Mouse (Mus musculus): ENCODE measurements at regions not wholly inside any gene's neighbourhood (a gene's known extent, or its start where the extent isn't known, plus 50 kb on each side); places are given as distances from the start of the nearest gene placed in this dataset.
A peak's percentile ranks its signal among the peaks of the same experiment; 100 is the strongest.

GRCm38 (mm10) chr2:148320896-148321295 lies 74.2 kb upstream of the Sstr4 start:
- no peak overlapping the region for H3K4me3 ChIP-seq (ENCODE audit: low read length)
- no peak for ATAC-seq (ENCODE audit: low FRiP score, low TSS enrichment)
- no peak overlapping the region for H3K27ac ChIP-seq (ENCODE audit: low read length)
- H3K4me2 ChIP-seq (replicated peaks; ENCODE audit: low read depth, low read length) = no peak overlapping the region
- H3K9me3 ChIP-seq (ENCODE audit: low read length) = no peaks in the 10 kb centered on the region
- H3K36me3 ChIP-seq (ENCODE audit: insufficient read depth, low read length) = no peaks in the 10 kb centered on the region
- H3K9ac ChIP-seq (replicated peaks; ENCODE audit: low read length) = no peak overlapping the region
- WGBS = 83% methylated on average over 1 of the region's 1 CpGs
- no peaks in the 10 kb centered on the region for H3K27me3 ChIP-seq (ENCODE audit: insufficient read depth, low read length)
- H3K4me1 ChIP-seq (ENCODE audit: insufficient read depth, low read length) = no peaks in the 10 kb centered on the region

- Histone ChIP-seq H3K27ac (ENCODE audit: low read length) (no peak overlapping the region), H3K9me3 (ENCODE audit: low read length) (no peaks in the 10 kb centered on the region), H3K9ac (replicated peaks; ENCODE audit: low read length) (no peak overlapping the region), H3K4me2 (replicated peaks; ENCODE audit: low read depth, low read length) (no peak overlapping the region), H3K4me1 (ENCODE audit: insufficient read depth, low read length) (no peaks in the 10 kb centered on the region), H3K4me3 (ENCODE audit: low read length) (no peak overlapping the region), H3K36me3 (ENCODE audit: insufficient read depth, low read length) (no peaks in the 10 kb centered on the region), H3K27me3 (ENCODE audit: insufficient read depth, low read length) (no peaks in the 10 kb centered on the region)
- 89% methylated on average over 3 of the region's 3 CpGs for WGBS
- no peak for ATAC-seq (ENCODE audit: low FRiP score, low TSS enrichment)
These were observed 69.8 kb upstream of the Sstr4 start for GRCm38 (mm10) chr2:148325362-148325761.

GRCm38 (mm10) chr2:148325854-148326387 lies 69.2 kb upstream of the Sstr4 start:
- 68% methylated on average over 4 of the region's 4 CpGs for WGBS
- H3K27ac ChIP-seq (ENCODE audit: low read length) = no peak overlapping the region
- H3K4me3 ChIP-seq (ENCODE audit: low read length) = no peak overlapping the region
- no peak overlapping the region for H3K4me2 ChIP-seq (replicated peaks; ENCODE audit: low read depth, low read length)
- H3K4me1 ChIP-seq (ENCODE audit: insufficient read depth, low read length) = no peaks in the 10 kb centered on the region
- H3K36me3 ChIP-seq (ENCODE audit: insufficient read depth, low read length) = no peaks in the 10 kb centered on the region
- no peaks in the 10 kb centered on the region for H3K27me3 ChIP-seq (ENCODE audit: insufficient read depth, low read length)
- H3K9ac ChIP-seq (replicated peaks; ENCODE audit: low read length) = no peak overlapping the region
- no peaks in the 10 kb centered on the region for H3K9me3 ChIP-seq (ENCODE audit: low read length)
- no peak for ATAC-seq (ENCODE audit: low FRiP score, low TSS enrichment)

- Histone ChIP-seq H3K27ac (ENCODE audit: low read length) (no peak overlapping the region), H3K4me3 (ENCODE audit: low read length) (no peak overlapping the region), H3K36me3 (ENCODE audit: insufficient read depth, low read length) (no peaks in the 10 kb centered on the region), H3K4me2 (replicated peaks; ENCODE audit: low read depth, low read length) (no peak overlapping the region), H3K9ac (replicated peaks; ENCODE audit: low read length) (no peak overlapping the region), H3K27me3 (ENCODE audit: insufficient read depth, low read length) (no peaks in the 10 kb centered on the region), H3K4me1 (ENCODE audit: insufficient read depth, low read length) (no peaks in the 10 kb centered on the region), H3K9me3 (ENCODE audit: low read length) (no peaks in the 10 kb centered on the region)
- WGBS = 48% methylated on average over 2 of the region's 2 CpGs
- no peak for ATAC-seq (ENCODE audit: low FRiP score, low TSS enrichment)
These were observed 68.7 kb upstream of the Sstr4 start for GRCm38 (mm10) chr2:148326414-148326813.

GRCm38 (mm10) chr2:148327552-148327951 lies 67.6 kb upstream of the Sstr4 start:
- Histone ChIP-seq H3K4me2 (replicated peaks; ENCODE audit: low read depth, low read length) (no peak overlapping the region), H3K4me1 (ENCODE audit: insufficient read depth, low read length) (no peaks in the 10 kb centered on the region), H3K4me3 (ENCODE audit: low read length) (no peak overlapping the region), H3K27ac (ENCODE audit: low read length) (no peak overlapping the region), H3K9me3 (ENCODE audit: low read length) (no peaks in the 10 kb centered on the region), H3K9ac (replicated peaks; ENCODE audit: low read length) (no peak overlapping the region), H3K36me3 (ENCODE audit: insufficient read depth, low read length) (no peaks in the 10 kb centered on the region), H3K27me3 (ENCODE audit: insufficient read depth, low read length) (no peaks in the 10 kb centered on the region)
- no peak for ATAC-seq (ENCODE audit: low FRiP score, low TSS enrichment)
- 81% methylated on average over 1 of the region's 1 CpGs for WGBS

GRCm38 (mm10) chr2:148330368-148330767 lies 64.8 kb upstream of the Sstr4 start:
- Histone ChIP-seq H3K36me3 (ENCODE audit: insufficient read depth, low read length) (no peaks in the 10 kb centered on the region), H3K27me3 (ENCODE audit: insufficient read depth, low read length) (no peaks in the 10 kb centered on the region), H3K4me2 (replicated peaks; ENCODE audit: low read depth, low read length) (no peak overlapping the region), H3K4me1 (ENCODE audit: insufficient read depth, low read length) (no peaks in the 10 kb centered on the region), H3K9ac (replicated peaks; ENCODE audit: low read length) (no peak overlapping the region), H3K9me3 (ENCODE audit: low read length) (no peaks in the 10 kb centered on the region), H3K27ac (ENCODE audit: low read length) (no peak overlapping the region), H3K4me3 (ENCODE audit: low read length) (no peak overlapping the region)
- no peak for ATAC-seq (ENCODE audit: low FRiP score, low TSS enrichment)
- 71% methylated on average over 2 of the region's 2 CpGs for WGBS

GRCm38 (mm10) chr2:148334555-148334954 lies 60.6 kb upstream of the Sstr4 start:
- Histone ChIP-seq H3K4me1 (ENCODE audit: insufficient read depth, low read length) (no peaks in the 10 kb centered on the region), H3K4me2 (replicated peaks; ENCODE audit: low read depth, low read length) (no peak overlapping the region), H3K4me3 (ENCODE audit: low read length) (no peak overlapping the region), H3K27ac (ENCODE audit: low read length) (no peak overlapping the region), H3K9me3 (ENCODE audit: low read length) (no peaks in the 10 kb centered on the region), H3K36me3 (ENCODE audit: insufficient read depth, low read length) (no peaks in the 10 kb centered on the region), H3K27me3 (ENCODE audit: insufficient read depth, low read length) (no peaks in the 10 kb centered on the region), H3K9ac (replicated peaks; ENCODE audit: low read length) (no peak overlapping the region)
- 98% methylated on average over 1 of the region's 1 CpGs for WGBS
- no peak for ATAC-seq (ENCODE audit: low FRiP score, low TSS enrichment)

- Histone ChIP-seq H3K4me2 (replicated peaks; ENCODE audit: low read depth, low read length) (no peak overlapping the region), H3K9me3 (ENCODE audit: low read length) (no peaks in the 10 kb centered on the region), H3K36me3 (ENCODE audit: insufficient read depth, low read length) (no peaks in the 10 kb centered on the region), H3K27me3 (ENCODE audit: insufficient read depth, low read length) (no peaks in the 10 kb centered on the region), H3K9ac (replicated peaks; ENCODE audit: low read length) (no peak overlapping the region), H3K4me1 (ENCODE audit: insufficient read depth, low read length) (no peaks in the 10 kb centered on the region), H3K4me3 (ENCODE audit: low read length) (no peak overlapping the region), H3K27ac (ENCODE audit: low read length) (no peak overlapping the region)
- 78% methylated on average over 2 of the region's 2 CpGs for WGBS
- no peak for ATAC-seq (ENCODE audit: low FRiP score, low TSS enrichment)
These were observed 58.5 kb upstream of the Sstr4 start for GRCm38 (mm10) chr2:148336626-148337025.

- Histone ChIP-seq H3K4me1 (ENCODE audit: insufficient read depth, low read length) (no peaks in the 10 kb centered on the region), H3K36me3 (ENCODE audit: insufficient read depth, low read length) (no peaks in the 10 kb centered on the region), H3K9ac (replicated peaks; ENCODE audit: low read length) (no peak overlapping the region), H3K9me3 (ENCODE audit: low read length) (no peaks in the 10 kb centered on the region), H3K4me3 (ENCODE audit: low read length) (no peak overlapping the region), H3K27ac (ENCODE audit: low read length) (peak overlapping the region; percentile 58; the same call in 1 of the 2 replicates), H3K4me2 (replicated peaks; ENCODE audit: low read depth, low read length) (no peak overlapping the region), H3K27me3 (ENCODE audit: insufficient read depth, low read length) (no peaks in the 10 kb centered on the region)
- ATAC-seq (ENCODE audit: low FRiP score, low TSS enrichment) = peak; percentile 90
- 35% methylated on average over 6 of the region's 6 CpGs for WGBS
These were observed 56.8 kb upstream of the Sstr4 start for GRCm38 (mm10) chr2:148338308-148338768.

GRCm38 (mm10) chr2:148338894-148339293 lies 56.2 kb upstream of the Sstr4 start:
- Histone ChIP-seq H3K4me1 (ENCODE audit: insufficient read depth, low read length) (no peaks in the 10 kb centered on the region), H3K27me3 (ENCODE audit: insufficient read depth, low read length) (no peaks in the 10 kb centered on the region), H3K4me3 (ENCODE audit: low read length) (no peak overlapping the region), H3K27ac (ENCODE audit: low read length) (peak overlapping the region; percentile 58; the same call in 1 of the 2 replicates), H3K9ac (replicated peaks; ENCODE audit: low read length) (no peak overlapping the region), H3K9me3 (ENCODE audit: low read length) (no peaks in the 10 kb centered on the region), H3K4me2 (replicated peaks; ENCODE audit: low read depth, low read length) (no peak overlapping the region), H3K36me3 (ENCODE audit: insufficient read depth, low read length) (no peaks in the 10 kb centered on the region)
- no peak for ATAC-seq (ENCODE audit: low FRiP score, low TSS enrichment)
